Mouse (Mus musculus): Measurements from ENCODE around the gene Cadm1. TPM values are rescaled to one million over a fixed set of nuclear protein-coding genes. Genes with fewer than 3 reads are reported as not detected.

Cadm1 gene
- polyA plus RNA-seq, 1 experiment from 2014 or later, result 13.6 TPM

- DNase-seq, result no peak
These were observed 44.9 kb downstream of the Cadm1 start for GRCm38 (mm10) chr9:47574710-47575414.

GRCm38 (mm10) chr9:47575764-47576163 is 45.8 kb downstream of the Cadm1 start:
- no peaks in the 10 kb centered on the region for H3K36me3 ChIP-seq (replicated peaks; ENCODE audit: insufficient read depth, low read length)
- H3K9me3 ChIP-seq (ENCODE audit: low read length), result no peaks in the 10 kb centered on the region
- no peak overlapping the region for H3K4me2 ChIP-seq (ENCODE audit: low read depth, low read length)
- no peak overlapping the region for H3K9ac ChIP-seq (replicated peaks)
- no peak overlapping the region for H3K27ac ChIP-seq (ENCODE audit: low read depth)
- no peaks in the 10 kb centered on the region for H3K4me1 ChIP-seq (ENCODE audit: insufficient read depth)
- no peak for TF ChIP-seq CTCF (IDR thresholded peaks at IDR 0.05; ENCODE audit: low read depth)
- no peak for TF ChIP-seq EP300 (IDR thresholded peaks at IDR 0.05; ENCODE audit: low read depth)
- no peak overlapping the region for H3K4me3 ChIP-seq (ENCODE audit: low read depth, low read length)
- WGBS (ENCODE audit: insufficient replicate concordance), result 65% methylated on average over 11 of the region's 11 CpGs
- ATAC-seq (no peak), DNase-seq (no peak)
- H3K27me3 ChIP-seq (ENCODE audit: insufficient read depth, low read length), result no peaks in the 10 kb centered on the region

More at GRCm38 (mm10) chr9:47574710-47575414, 44.9 kb downstream of the Cadm1 start:
- no peaks in the 10 kb centered on the region for H3K9me3 ChIP-seq (ENCODE audit: low read length)
- no peak overlapping the region for H3K4me3 ChIP-seq (ENCODE audit: low read depth, low read length)
- WGBS (ENCODE audit: insufficient replicate concordance), result 72% methylated on average over 7 of the region's 7 CpGs
- no peak for TF ChIP-seq EP300 (IDR thresholded peaks at IDR 0.05; ENCODE audit: low read depth)
- no peak for TF ChIP-seq CTCF (IDR thresholded peaks at IDR 0.05; ENCODE audit: low read depth)
- H3K36me3 ChIP-seq (replicated peaks; ENCODE audit: insufficient read depth, low read length), result no peaks in the 10 kb centered on the region
- H3K27ac ChIP-seq (ENCODE audit: low read depth), result no peak overlapping the region
- no peak overlapping the region for H3K9ac ChIP-seq (replicated peaks)
- H3K27me3 ChIP-seq (ENCODE audit: insufficient read depth, low read length), result no peaks in the 10 kb centered on the region
- no peak overlapping the region for H3K4me2 ChIP-seq (ENCODE audit: low read depth, low read length)
- no peaks in the 10 kb centered on the region for H3K4me1 ChIP-seq (ENCODE audit: insufficient read depth)
- ATAC-seq, result no peak

GRCm38 (mm10) chr9:47579464-47579863 is 49.5 kb downstream of the Cadm1 start:
- TF ChIP-seq EP300 (IDR thresholded peaks at IDR 0.05; ENCODE audit: low read depth), result no peak
- no peak for TF ChIP-seq CTCF (IDR thresholded peaks at IDR 0.05; ENCODE audit: low read depth)
- H3K36me3 ChIP-seq (replicated peaks; ENCODE audit: insufficient read depth, low read length), result no peaks in the 10 kb centered on the region
- H3K9me3 ChIP-seq (ENCODE audit: low read length), result no peaks in the 10 kb centered on the region
- DNase-seq, result no peak
- no peak overlapping the region for H3K4me2 ChIP-seq (ENCODE audit: low read depth, low read length)
- H3K27ac ChIP-seq (ENCODE audit: low read depth), result no peak overlapping the region
- H3K27me3 ChIP-seq (ENCODE audit: insufficient read depth, low read length), result no peaks in the 10 kb centered on the region
- H3K9ac ChIP-seq (replicated peaks), result no peak overlapping the region
- ATAC-seq, result no peak
- H3K4me3 ChIP-seq (ENCODE audit: low read depth, low read length), result no peak overlapping the region
- H3K4me1 ChIP-seq (ENCODE audit: insufficient read depth), result no peaks in the 10 kb centered on the region
- WGBS (ENCODE audit: insufficient replicate concordance), result 83% methylated on average over 6 of the region's 6 CpGs

GRCm38 (mm10) chr9:47581576-47582365 is 51.8 kb downstream of the Cadm1 start:
- no peaks in the 10 kb centered on the region for H3K27me3 ChIP-seq (ENCODE audit: insufficient read depth, low read length)
- no peak for TF ChIP-seq EP300 (IDR thresholded peaks at IDR 0.05; ENCODE audit: low read depth)
- TF ChIP-seq CTCF (IDR thresholded peaks at IDR 0.05; ENCODE audit: low read depth), result no peak
- no peak overlapping the region for H3K4me3 ChIP-seq (ENCODE audit: low read depth, low read length)
- H3K9me3 ChIP-seq (ENCODE audit: low read length), result no peaks in the 10 kb centered on the region
- 56% methylated on average over 6 of the region's 6 CpGs for WGBS (ENCODE audit: insufficient replicate concordance)
- no peak overlapping the region for H3K9ac ChIP-seq (replicated peaks)
- no peaks in the 10 kb centered on the region for H3K4me1 ChIP-seq (ENCODE audit: insufficient read depth)
- no peak overlapping the region for H3K4me2 ChIP-seq (ENCODE audit: low read depth, low read length)
- H3K36me3 ChIP-seq (replicated peaks; ENCODE audit: insufficient read depth, low read length), result no peaks in the 10 kb centered on the region
- DNase-seq, result no peak
- no peak overlapping the region for H3K27ac ChIP-seq (ENCODE audit: low read depth)
- ATAC-seq, result no peak

- H3K4me3 ChIP-seq (ENCODE audit: low read depth, low read length), result no peak overlapping the region
- no peaks in the 10 kb centered on the region for H3K4me1 ChIP-seq (ENCODE audit: insufficient read depth)
- no peaks in the 10 kb centered on the region for H3K27me3 ChIP-seq (ENCODE audit: insufficient read depth, low read length)
- no peak for TF ChIP-seq CTCF (IDR thresholded peaks at IDR 0.05; ENCODE audit: low read depth)
- no peak overlapping the region for H3K27ac ChIP-seq (ENCODE audit: low read depth)
- WGBS (ENCODE audit: insufficient replicate concordance), result 56% methylated on average over 4 of the region's 4 CpGs
- no peaks in the 10 kb centered on the region for H3K9me3 ChIP-seq (ENCODE audit: low read length)
- no peak for ATAC-seq
- DNase-seq, result no peak
- no peak overlapping the region for H3K9ac ChIP-seq (replicated peaks)
- H3K4me2 ChIP-seq (ENCODE audit: low read depth, low read length), result no peak overlapping the region
- no peaks in the 10 kb centered on the region for H3K36me3 ChIP-seq (replicated peaks; ENCODE audit: insufficient read depth, low read length)
These were observed 53.3 kb downstream of the Cadm1 start for GRCm38 (mm10) chr9:47583241-47583640.

GRCm38 (mm10) chr9:47586176-47586575 is 56.2 kb downstream of the Cadm1 start:
- H3K4me1 ChIP-seq (ENCODE audit: insufficient read depth), result no peaks in the 10 kb centered on the region
- ATAC-seq, result no peak

More at GRCm38 (mm10) chr9:47586176-47586575, 56.2 kb downstream of the Cadm1 start:
- no peaks in the 10 kb centered on the region for H3K9me3 ChIP-seq (ENCODE audit: low read length)
- no peak for DNase-seq
- H3K36me3 ChIP-seq (replicated peaks; ENCODE audit: insufficient read depth, low read length), result no peaks in the 10 kb centered on the region
- H3K27ac ChIP-seq (ENCODE audit: low read depth), result no peak overlapping the region
- TF ChIP-seq CTCF (IDR thresholded peaks at IDR 0.05; ENCODE audit: low read depth), result no peak
- TF ChIP-seq EP300 (IDR thresholded peaks at IDR 0.05; ENCODE audit: low read depth), result no peak
- no peaks in the 10 kb centered on the region for H3K27me3 ChIP-seq (ENCODE audit: insufficient read depth, low read length)
- H3K4me3 ChIP-seq (ENCODE audit: low read depth, low read length), result no peak overlapping the region
- no peak overlapping the region for H3K9ac ChIP-seq (replicated peaks)
- 85% methylated on average over 5 of the region's 5 CpGs for WGBS (ENCODE audit: insufficient replicate concordance)
- H3K4me2 ChIP-seq (ENCODE audit: low read depth, low read length), result no peak overlapping the region

Measured in liver, postnatal 0 days (tissue).